Mouse (Mus musculus) lung, embryonic 14.5 days (tissue): ENCODE measurements around the gene Map7. TPM values are rescaled to one million over a fixed set of nuclear protein-coding genes. Genes with fewer than 3 reads are reported as not detected.

Source experiments
- ATAC-seq: fragments of 200-750 bp; cut with Nextera tagmentation; 2 replicates; pipeline ENCODE4 v1.8.0; 2017; ENCODE audit warnings: mild to moderate bottlenecking, moderate TSS enrichment, moderate library complexity; ENCODE audit not compliant: insufficient read depth
- DNase-seq: peaks from one replicate; pipeline ENCODE4 v3.0.0-alpha.2; 2015
- H3K27ac ChIP-seq: fragments of 300-500 bp; sonication (generic); 2 replicates; pipeline ENCODE4 v1.5.1; 2014; ENCODE audit warnings: low read depth, mild to moderate bottlenecking, moderate library complexity
- H3K27me3 ChIP-seq: fragments of 300-500 bp; sonication (generic); 2 replicates; pipeline ENCODE4 v1.6.1; 2014; ENCODE audit warnings: low read length, control low read depth; ENCODE audit not compliant: insufficient read depth
- H3K36me3 ChIP-seq: fragments of 300-500 bp; sonication (generic); 2 replicates; pipeline ENCODE4 v1.6.1; 2014; ENCODE audit warnings: control low read depth; ENCODE audit not compliant: insufficient read depth
- H3K4me1 ChIP-seq: fragments of 300-500 bp; sonication (generic); 2 replicates; pipeline ENCODE4 v1.6.1; 2014; ENCODE audit warnings: antibody characterized with exemption, control low read depth; ENCODE audit not compliant: insufficient read depth
- H3K4me2 ChIP-seq: fragments of 300-500 bp; sonication (generic); 2 replicates; pipeline ENCODE4 v1.6.1; 2014; ENCODE audit warnings: mild to moderate bottlenecking
- H3K4me3 ChIP-seq: fragments of 300-500 bp; sonication (generic); 2 replicates; pipeline ENCODE4 v1.5.1; 2014; ENCODE audit warnings: low read depth, low read length
- H3K9ac ChIP-seq: fragments of 300-500 bp; sonication (generic); 2 replicates; pipeline ENCODE4 v1.6.1; 2014
- H3K9me3 ChIP-seq: fragments of 300-500 bp; sonication (generic); 2 replicates; pipeline ENCODE4 v1.6.1; 2016; ENCODE audit warnings: low read depth, low read length, control low read depth
- CTCF ChIP-seq: IDR thresholded peaks from 2 replicates; pipeline ENCODE4 v1.5.1; 2016; ENCODE audit warnings: antibody characterized with exemption, low read depth
- WGBS: fragments of 180-500 bp; shearing (Covaris S2); extraction: QIAGEN DNeasy Blood & Tissue Kit; methylation state at CpG from one replicate; pipeline ENCODE4 v1.1.7; 2014; 5-methylcytosine and 5-hydroxymethylcytosine counted together
- polyA plus RNA-seq: library from polyadenylated mRNA; unstranded; fragments of >200 nt; fragmentation: Nextera tagmentation; extraction: Ambion mirVana; gene quantifications from 2 replicates; pipeline ENCODE4 v1.2.1, GENCODE M21; 2014

Map7 gene
- polyA plus RNA-seq, 1 experiment from 2014 or later, result 9.3 TPM

- H3K4me2 ChIP-seq, result no peak overlapping the region
- ATAC-seq, result no peak
- DNase-seq, result no peak
- no peaks in the 10 kb centered on the region for H3K4me1 ChIP-seq
- H3K9ac ChIP-seq, result no peak overlapping the region
- no peaks in the 10 kb centered on the region for H3K9me3 ChIP-seq
- no peaks in the 10 kb centered on the region for H3K27me3 ChIP-seq
- 40% methylated on average over 4 of the region's 4 CpGs for WGBS
- H3K4me3 ChIP-seq, result no peak overlapping the region
- no peak overlapping the region for H3K27ac ChIP-seq
- no peaks in the 10 kb centered on the region for H3K36me3 ChIP-seq
- no peak for TF ChIP-seq CTCF
Measured at GRCm38 (mm10) chr10:20171756-20172155, 23.5 kb downstream of the Map7 start.

GRCm38 (mm10) chr10:20173733-20174132, 25.5 kb downstream of the Map7 start:
- Histone ChIP-seq H3K36me3 (no peaks in the 10 kb centered on the region), H3K4me2 (no peak overlapping the region), H3K4me1 (no peaks in the 10 kb centered on the region), H3K9ac (no peak overlapping the region), H3K9me3 (no peaks in the 10 kb centered on the region), H3K4me3 (no peak overlapping the region), H3K27me3 (no peaks in the 10 kb centered on the region), H3K27ac (no peak overlapping the region)
- 86% methylated on average over 4 of the region's 4 CpGs for WGBS
- DNase-seq (no peak), ATAC-seq (no peak)
- no peak for TF ChIP-seq CTCF

GRCm38 (mm10) chr10:20176054-20176453, 27.8 kb downstream of the Map7 start:
- DNase-seq (no peak), ATAC-seq (no peak)
- no peaks in the 10 kb centered on the region for H3K9me3 ChIP-seq
- H3K36me3 ChIP-seq, result no peaks in the 10 kb centered on the region
- H3K27me3 ChIP-seq, result no peaks in the 10 kb centered on the region
- no peak overlapping the region for H3K4me2 ChIP-seq
- no peaks in the 10 kb centered on the region for H3K4me1 ChIP-seq
- no peak for TF ChIP-seq CTCF
- H3K9ac ChIP-seq, result no peak overlapping the region
- WGBS, result 63% methylated on average over 7 of the region's 7 CpGs
- no peak overlapping the region for H3K4me3 ChIP-seq
- no peak overlapping the region for H3K27ac ChIP-seq

DNA sequence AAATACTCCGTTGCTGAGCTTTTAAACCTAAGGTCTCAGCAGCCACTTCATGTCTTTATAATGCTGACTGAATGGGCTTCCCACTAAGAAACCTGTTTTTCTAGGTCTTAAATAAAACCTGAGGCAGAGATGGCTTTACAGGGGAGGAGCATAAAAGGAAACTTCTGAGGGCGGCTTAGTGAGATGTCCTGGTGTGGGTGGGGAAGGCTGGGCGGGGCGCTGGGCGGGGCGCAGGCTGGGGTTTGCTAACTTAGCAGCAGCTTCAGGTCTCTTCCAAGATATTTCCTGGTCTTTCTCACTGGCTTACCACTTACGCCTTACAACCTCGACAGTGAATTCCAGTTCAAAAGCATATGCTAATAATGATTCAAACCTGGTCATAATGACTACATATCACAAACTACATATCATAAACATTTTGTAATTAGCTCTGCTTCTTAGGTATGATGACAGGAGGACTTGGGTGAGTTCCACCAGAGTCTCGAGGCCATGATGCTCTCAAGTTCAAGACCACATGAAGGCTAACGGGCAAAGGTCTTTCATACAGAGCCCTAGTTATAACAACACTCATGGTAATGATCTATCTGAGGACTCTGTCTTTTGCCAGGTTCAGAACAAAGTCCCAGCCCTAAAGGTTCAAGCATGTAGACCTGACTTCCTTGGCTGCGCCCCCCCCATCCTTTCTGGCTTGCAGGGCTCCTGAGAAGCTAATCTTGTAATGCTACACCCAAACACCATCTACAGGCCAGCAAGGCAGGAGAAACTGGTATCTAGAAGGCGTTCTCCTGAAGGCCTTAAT, 30.7 kb downstream of the Map7 start:
- no peak overlapping the region for H3K9ac ChIP-seq
- ATAC-seq (peak; percentile 77), DNase-seq (peak; percentile 49)
- no peaks in the 10 kb centered on the region for H3K9me3 ChIP-seq
- no peaks in the 10 kb centered on the region for H3K4me1 ChIP-seq
- H3K4me3 ChIP-seq, result no peak overlapping the region
- H3K27me3 ChIP-seq, result no peaks in the 10 kb centered on the region
- H3K36me3 ChIP-seq, result no peaks in the 10 kb centered on the region
- no peak overlapping the region for H3K4me2 ChIP-seq
- TF ChIP-seq CTCF, result no peak
- no peak overlapping the region for H3K27ac ChIP-seq
- WGBS, result 28% methylated on average over 12 of the region's 12 CpGs

- Histone ChIP-seq H3K36me3 (no peaks in the 10 kb centered on the region), H3K27me3 (no peaks in the 10 kb centered on the region), H3K4me3 (no peak overlapping the region), H3K4me1 (no peaks in the 10 kb centered on the region), H3K27ac (no peak overlapping the region), H3K4me2 (no peak overlapping the region), H3K9ac (no peak overlapping the region), H3K9me3 (no peaks in the 10 kb centered on the region)
- 24% methylated on average over 10 of the region's 10 CpGs for WGBS
- TF ChIP-seq CTCF, result no peak
- 0 out of 2 replicates have a peak, but pooled peaks have one; percentile 33 for ATAC-seq
- DNase-seq, result peak; percentile 18
Measured at GRCm38 (mm10) chr10:20181198-20181597, 32.9 kb downstream of the Map7 start.

DNA sequence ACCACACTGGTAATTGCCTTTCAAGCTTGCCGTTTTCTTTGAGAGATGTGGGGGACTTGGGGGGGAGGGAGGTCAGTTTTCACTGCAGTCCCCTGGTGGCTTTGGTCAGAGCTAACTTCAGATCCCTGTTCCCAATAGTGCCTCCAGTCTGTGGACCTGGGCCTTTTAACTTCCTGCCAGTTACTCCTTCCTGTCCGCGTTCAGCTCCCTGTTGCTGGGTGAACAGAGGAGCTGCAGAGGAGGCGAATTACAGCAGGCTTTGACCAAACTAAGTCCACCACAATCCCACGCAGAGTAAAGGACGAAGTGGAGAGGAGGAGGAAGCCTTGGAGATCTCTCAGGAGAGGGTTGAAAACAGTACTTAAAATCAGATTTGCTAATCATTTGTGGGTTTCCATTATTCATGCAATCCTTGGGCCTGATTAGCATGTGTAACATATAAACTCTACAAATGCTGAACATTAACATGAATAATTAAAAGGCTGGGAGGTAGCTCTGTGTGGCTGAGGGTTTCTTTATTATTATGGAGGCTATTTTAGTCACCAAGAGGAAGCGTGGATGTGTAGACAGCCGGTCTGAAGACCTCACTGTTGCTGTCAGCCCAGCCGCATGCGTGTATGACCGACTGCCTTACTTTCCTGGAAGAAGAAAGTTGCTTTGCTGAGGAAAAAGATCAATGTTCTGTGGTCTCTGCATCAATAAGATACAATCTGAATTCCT, 33.6 kb downstream of the Map7 start:
- Histone ChIP-seq H3K9ac (no peak overlapping the region), H3K4me1 (no peaks in the 10 kb centered on the region), H3K4me3 (no peak overlapping the region), H3K27ac (no peak overlapping the region), H3K27me3 (no peaks in the 10 kb centered on the region), H3K9me3 (no peaks in the 10 kb centered on the region), H3K36me3 (no peaks in the 10 kb centered on the region), H3K4me2 (no peak overlapping the region)
- no peak for TF ChIP-seq CTCF
- peak; percentile 15 for DNase-seq
- WGBS, result 57% methylated on average over 11 of the region's 11 CpGs
- no peak for ATAC-seq

GRCm38 (mm10) chr10:20184326-20184725, 36.1 kb downstream of the Map7 start:
- ATAC-seq (no peak), DNase-seq (no peak)
- Histone ChIP-seq H3K9ac (no peak overlapping the region), H3K27ac (no peak overlapping the region), H3K4me1 (no peaks in the 10 kb centered on the region), H3K4me2 (no peak overlapping the region), H3K36me3 (no peaks in the 10 kb centered on the region), H3K27me3 (no peaks in the 10 kb centered on the region), H3K9me3 (no peaks in the 10 kb centered on the region), H3K4me3 (no peak overlapping the region)
- no peak for TF ChIP-seq CTCF
- 46% methylated on average over 4 of the region's 4 CpGs for WGBS
